Mouse (Mus musculus): Measurements from ENCODE around the gene Esp22. TPM values are rescaled to one million over a fixed set of nuclear protein-coding genes. Genes with fewer than 3 reads are reported as not detected.
"Not testable (repeated sequence)": the region's sequence is repeated elsewhere in the genome, so short reads cannot be mapped to it uniquely, and the experiment has no call there.

The Esp22 gene
- total RNA-seq (2022), result not detected

- no peak for DNase-seq (ENCODE audit: low spot score)
Measured at GRCm38 (mm10) chr17:39095034-39095433, at the start of gene Esp22. TSS of gene Esp22 (plus strand) at chr17:39095334.

GRCm38 (mm10) chr17:39063641-39064040 lies 31.5 kb upstream of the Esp22 start:
- no peak for DNase-seq (ENCODE audit: low spot score)

- no peak for DNase-seq (ENCODE audit: low spot score)
Measured at GRCm38 (mm10) chr17:39076937-39077336, 18.2 kb upstream of the Esp22 start, which contains the start of gene Esp23. TSS of gene Esp23 (minus strand) at chr17:39077037.

GRCm38 (mm10) chr17:39107126-39107525 lies 12.0 kb downstream of the Esp22 start:
- DNase-seq (ENCODE audit: low spot score), result not testable (repeated sequence)

- not testable (repeated sequence) for DNase-seq (ENCODE audit: low spot score)
Measured at GRCm38 (mm10) chr17:39129156-39129555, 34.0 kb downstream of the Esp22 start.

Other genes with a start within 250 kb of the Esp22 start
- not detected for gene Esp24, start 58.6 kb upstream of the Esp22 start, total RNA-seq (2022)
- gene Gm21903, start 52.0 kb upstream of the Esp22 start, total RNA-seq (2022), result not detected
- not detected for gene Esp23, start 18.3 kb upstream of the Esp22 start, total RNA-seq (2022)